Mouse (Mus musculus): ENCODE measurements around the gene Dab2ip. TPM values are rescaled to one million over a fixed set of nuclear protein-coding genes. Genes with fewer than 3 reads are reported as not detected.

The Dab2ip gene
- total and polyA plus RNA-seq, 3 experiments: 4.9 to 15.6 (median 7.8) TPM

- H3K27me3 ChIP-seq (replicated peaks): peaks cover 8% of the 10 kb centered on the region
- in situ Hi-C loops (cut with MboI; ENCODE audit: low pct_ligation_motif_present, low pct_unique_long_range_greater_than_20kb, low sequenced_read_pairs): no loop called here
- no peak overlapping the region for H3K9ac ChIP-seq (ENCODE audit: insufficient read depth, low read depth)
- peak; percentile 59 for DNase-seq (ENCODE audit: extremely low read depth)
- no peak overlapping the region for H3K4me2 ChIP-seq (ENCODE audit: insufficient read depth, low read depth, poor library complexity, severe bottlenecking)
- no peaks in the 10 kb centered on the region for H3K9me3 ChIP-seq (replicated peaks; ENCODE audit: low read length)
- no peak overlapping the region for H3K27ac ChIP-seq (ENCODE audit: insufficient read depth, low read depth)
- peaks cover 16 to 80% of the 10 kb centered on the region in 2 experiments for H3K4me1 ChIP-seq (ENCODE audit: control insufficient read depth in 1 of 2, insufficient read depth in 2 of 2)
- H3K4me3 ChIP-seq (replicated peaks in 1 of 3; ENCODE audit: low read depth in 2 of 3, low read length in 2 of 3, poor library complexity in 1 of 3): no peak overlapping the region
- H3K79me2 ChIP-seq (replicated peaks; ENCODE audit: control insufficient read depth, extremely low read depth, insufficient read depth, poor library complexity, severe bottlenecking): no peaks in the 10 kb centered on the region
- dilution Hi-C loops (cut with MboI; ENCODE audit: extremely low pct_ligation_motif_present, extremely low pct_unique_long_range_greater_than_20kb, low sequenced_read_pairs): no loop called here
- no peak for TF ChIP-seq TCF12 (IDR thresholded peaks at IDR 0.05; ENCODE audit: low read depth, low read length)
- TF ChIP-seq ELF1 (IDR thresholded peaks at IDR 0.05; ENCODE audit: low read depth, low read length): no peak
- TF ChIP-seq MEF2A (IDR thresholded peaks at IDR 0.05; ENCODE audit: borderline replicate concordance, low read depth, low read length): 0 out of 2 replicates have a peak, but pooled peaks have one; percentile 21
- peak; percentile 34; the same call in 1 of the 2 replicates for TF ChIP-seq IRF4 (IDR thresholded peaks at IDR 0.05; ENCODE audit: low read depth, low read length)
- TF ChIP-seq MAFK (IDR thresholded peaks at IDR 0.05; ENCODE audit: insufficient replicate concordance, low read length): no peak
- peak; percentile 59 for TF ChIP-seq EP300 (IDR thresholded peaks at IDR 0.05; ENCODE audit: low read length)
- peak; percentile 46; the same call in 1 of the 2 replicates for TF ChIP-seq ZNF384 (IDR thresholded peaks at IDR 0.05; ENCODE audit: low read depth, low read length)
- TF ChIP-seq ETS1 (conservative IDR thresholded peaks at IDR 0.05; ENCODE audit: low read depth, low read length): peak; percentile 39
- TF ChIP-seq BHLHE40 (IDR thresholded peaks at IDR 0.05; ENCODE audit: low read depth, low read length): peak; percentile 81
- TF ChIP-seq TBP (conservative IDR thresholded peaks at IDR 0.05; ENCODE audit: low read depth, low read length): no peak
- TF ChIP-seq ZC3H11A (IDR thresholded peaks at IDR 0.05; ENCODE audit: low read depth, low read length): no peak
- no peak for TF ChIP-seq E2F4 (IDR thresholded peaks at IDR 0.05; ENCODE audit: insufficient replicate concordance, low read depth, low read length)
- no peak for TF ChIP-seq NRF1 (IDR thresholded peaks at IDR 0.05; ENCODE audit: low read depth, low read length)
- no peak for TF ChIP-seq PAX5 (IDR thresholded peaks at IDR 0.05; ENCODE audit: low read length)
- TF ChIP-seq CHD2 (IDR thresholded peaks at IDR 0.05; ENCODE audit: low read length): no peak
- no peak for TF ChIP-seq HCFC1 (IDR thresholded peaks at IDR 0.05; ENCODE audit: low read depth, low read length)
- no peaks in the 10 kb centered on the region for H3K36me3 ChIP-seq (replicated peaks in 1 of 2; ENCODE audit: control insufficient read depth in 1 of 2, insufficient read depth in 1 of 2, low read length in 1 of 2)
Observed at GRCm38 (mm10) chr2:35593889-35594288, 35.8 kb downstream of the Dab2ip start.

- in situ Hi-C loops (cut with MboI; ENCODE audit: low pct_ligation_motif_present, low pct_unique_long_range_greater_than_20kb, low sequenced_read_pairs): no loop called here
Observed at GRCm38 (mm10) chr2:35595102-35595501, 37.0 kb downstream of the Dab2ip start.

More at GRCm38 (mm10) chr2:35595102-35595501, 37.0 kb downstream of the Dab2ip start:
- no peaks in the 10 kb centered on the region for H3K36me3 ChIP-seq (replicated peaks in 1 of 2; ENCODE audit: control insufficient read depth in 1 of 2, insufficient read depth in 1 of 2, low read length in 1 of 2)
- H3K79me2 ChIP-seq (replicated peaks; ENCODE audit: control insufficient read depth, extremely low read depth, insufficient read depth, poor library complexity, severe bottlenecking): no peaks in the 10 kb centered on the region
- H3K4me3 ChIP-seq (replicated peaks in 1 of 3; ENCODE audit: low read depth in 2 of 3, low read length in 2 of 3, poor library complexity in 1 of 3): no peak overlapping the region
- H3K4me1 ChIP-seq (ENCODE audit: control insufficient read depth in 1 of 2, insufficient read depth in 2 of 2): peaks cover 12 to 68% of the 10 kb centered on the region in 2 experiments
- DNase-seq (ENCODE audit: extremely low read depth): no peak
- no peak overlapping the region for H3K9ac ChIP-seq (ENCODE audit: insufficient read depth, low read depth)
- H3K27ac ChIP-seq (ENCODE audit: insufficient read depth, low read depth): no peak overlapping the region
- H3K4me2 ChIP-seq (ENCODE audit: insufficient read depth, low read depth, poor library complexity, severe bottlenecking): no peak overlapping the region
- TF ChIP-seq SMC3 (IDR thresholded peaks at IDR 0.05; ENCODE audit: low read depth, low read length): no peak
- TF ChIP-seq ELF1 (IDR thresholded peaks at IDR 0.05; ENCODE audit: low read depth, low read length): no peak
- TF ChIP-seq IRF4 (IDR thresholded peaks at IDR 0.05; ENCODE audit: low read depth, low read length): no peak
- no peak for TF ChIP-seq KAT2A (IDR thresholded peaks at IDR 0.05; ENCODE audit: insufficient replicate concordance, low read length)
- TF ChIP-seq NRF1 (IDR thresholded peaks at IDR 0.05; ENCODE audit: low read depth, low read length): no peak
- no peak for TF ChIP-seq BHLHE40 (IDR thresholded peaks at IDR 0.05; ENCODE audit: low read depth, low read length)
- TF ChIP-seq ZC3H11A (IDR thresholded peaks at IDR 0.05; ENCODE audit: low read depth, low read length): no peak
- TF ChIP-seq MYC (IDR thresholded peaks at IDR 0.05; ENCODE audit: low read depth, low read length): no peak
- no peak for TF ChIP-seq ZNF384 (IDR thresholded peaks at IDR 0.05; ENCODE audit: low read depth, low read length)
- TF ChIP-seq SIN3A (IDR thresholded peaks at IDR 0.05; ENCODE audit: low read length): no peak
- TF ChIP-seq MAFK (IDR thresholded peaks at IDR 0.05; ENCODE audit: insufficient replicate concordance, low read length): no peak
- no peak for TF ChIP-seq MEF2A (IDR thresholded peaks at IDR 0.05; ENCODE audit: borderline replicate concordance, low read depth, low read length)
- TF ChIP-seq PAX5 (IDR thresholded peaks at IDR 0.05; ENCODE audit: low read length): no peak
- TF ChIP-seq UBTF (IDR thresholded peaks at IDR 0.05; ENCODE audit: low read depth, low read length): no peak
- TF ChIP-seq TCF12 (IDR thresholded peaks at IDR 0.05; ENCODE audit: low read depth, low read length): no peak
- no peak for TF ChIP-seq MAX (IDR thresholded peaks at IDR 0.05; ENCODE audit: low read length)
- no peak for TF ChIP-seq JUND (conservative IDR thresholded peaks at IDR 0.05; ENCODE audit: low read depth, low read length)
- no peaks in the 10 kb centered on the region for H3K9me3 ChIP-seq (replicated peaks; ENCODE audit: low read length)
- H3K27me3 ChIP-seq (replicated peaks): peaks cover 8% of the 10 kb centered on the region
- dilution Hi-C loops (cut with MboI; ENCODE audit: extremely low pct_ligation_motif_present, extremely low pct_unique_long_range_greater_than_20kb, low sequenced_read_pairs): no loop called here
